Mouse (Mus musculus): ENCODE results near the gene Tekt4.
A peak's percentile ranks its signal among the peaks of the same experiment; 100 is the strongest.

GRCm38 (mm10) chr17:25475946-25476744 lies 21.7 kb downstream of the Tekt4 start:
- peak; percentile 87 for TF ChIP-seq CTCF (IDR thresholded peaks at IDR 0.05; ENCODE audit: low read depth)
- TF ChIP-seq EP300 (IDR thresholded peaks at IDR 0.05; ENCODE audit: low read depth): no peak
